Mouse (Mus musculus): ENCODE measurements at regions not wholly inside any gene's neighbourhood (a gene's known extent, or its start where the extent isn't known, plus 50 kb on each side); places are given as distances from the start of the nearest gene placed in this dataset.

- no peak overlapping the region for H3K9ac ChIP-seq (ENCODE audit: low read length)
- H3K4me1 ChIP-seq (ENCODE audit: control insufficient read depth, insufficient read depth, low read length), result no peaks in the 10 kb centered on the region; the same call in 1 of the 2 replicates
- no peak for ATAC-seq (replicated peaks; ENCODE audit: extremely low read depth, insufficient read depth, low FRiP score)
- no peaks in the 10 kb centered on the region for H3K27me3 ChIP-seq (ENCODE audit: control insufficient read depth, insufficient read depth, low read length)
- no peaks in the 10 kb centered on the region for H3K9me3 ChIP-seq (replicated peaks; ENCODE audit: control insufficient read depth, low read length)
- H3K27ac ChIP-seq (ENCODE audit: low read length), result no peak overlapping the region
- no peak overlapping the region for H3K4me3 ChIP-seq (ENCODE audit: low read length)
- H3K36me3 ChIP-seq (ENCODE audit: control insufficient read depth, insufficient read depth), result no peaks in the 10 kb centered on the region
- WGBS, result 70% methylated on average over 7 of the region's 7 CpGs
- H3K4me2 ChIP-seq (ENCODE audit: low read depth, low read length), result no peak overlapping the region
Observed at GRCm38 (mm10) chr6:67186537-67187274, 51.3 kb upstream of the Serbp1 start.

GRCm38 (mm10) chr6:67184662-67185061 lies 53.3 kb upstream of the Serbp1 start:
- Histone ChIP-seq H3K4me2 (ENCODE audit: low read depth, low read length) (no peak overlapping the region), H3K27ac (ENCODE audit: low read length) (no peak overlapping the region), H3K4me1 (ENCODE audit: control insufficient read depth, insufficient read depth, low read length) (no peaks in the 10 kb centered on the region; the same call in 1 of the 2 replicates), H3K36me3 (ENCODE audit: control insufficient read depth, insufficient read depth) (no peaks in the 10 kb centered on the region), H3K9ac (ENCODE audit: low read length) (no peak overlapping the region), H3K4me3 (ENCODE audit: low read length) (no peak overlapping the region), H3K9me3 (replicated peaks; ENCODE audit: control insufficient read depth, low read length) (no peaks in the 10 kb centered on the region), H3K27me3 (ENCODE audit: control insufficient read depth, insufficient read depth, low read length) (no peaks in the 10 kb centered on the region)
- WGBS, result 61% methylated on average over 2 of the region's 2 CpGs
- no peak for ATAC-seq (replicated peaks; ENCODE audit: extremely low read depth, insufficient read depth, low FRiP score)

GRCm38 (mm10) chr6:67183481-67184215 lies 54.3 kb upstream of the Serbp1 start:
- Histone ChIP-seq H3K4me1 (ENCODE audit: control insufficient read depth, insufficient read depth, low read length) (peaks cover 2% of the 10 kb centered on the region), H3K4me2 (ENCODE audit: low read depth, low read length) (no peak overlapping the region), H3K27ac (ENCODE audit: low read length) (no peak overlapping the region), H3K9ac (ENCODE audit: low read length) (no peak overlapping the region), H3K9me3 (replicated peaks; ENCODE audit: control insufficient read depth, low read length) (no peaks in the 10 kb centered on the region), H3K36me3 (ENCODE audit: control insufficient read depth, insufficient read depth) (no peaks in the 10 kb centered on the region), H3K27me3 (ENCODE audit: control insufficient read depth, insufficient read depth, low read length) (no peaks in the 10 kb centered on the region), H3K4me3 (ENCODE audit: low read length) (no peak overlapping the region)
- WGBS, result 72% methylated on average over 15 of the region's 15 CpGs
- no peak for ATAC-seq (replicated peaks; ENCODE audit: extremely low read depth, insufficient read depth, low FRiP score)

GRCm38 (mm10) chr6:67182453-67182852 lies 55.5 kb upstream of the Serbp1 start:
- Histone ChIP-seq H3K4me2 (ENCODE audit: low read depth, low read length) (no peak overlapping the region), H3K27me3 (ENCODE audit: control insufficient read depth, insufficient read depth, low read length) (no peaks in the 10 kb centered on the region), H3K4me1 (ENCODE audit: control insufficient read depth, insufficient read depth, low read length) (peaks cover 7% of the 10 kb centered on the region), H3K4me3 (ENCODE audit: low read length) (no peak overlapping the region), H3K27ac (ENCODE audit: low read length) (no peak overlapping the region), H3K9me3 (replicated peaks; ENCODE audit: control insufficient read depth, low read length) (no peaks in the 10 kb centered on the region), H3K36me3 (ENCODE audit: control insufficient read depth, insufficient read depth) (no peaks in the 10 kb centered on the region), H3K9ac (ENCODE audit: low read length) (no peak overlapping the region)
- 84% methylated on average over 2 of the region's 2 CpGs for WGBS
- ATAC-seq (replicated peaks; ENCODE audit: extremely low read depth, insufficient read depth, low FRiP score), result no peak

GRCm38 (mm10) chr6:67181459-67181858 lies 56.5 kb upstream of the Serbp1 start:
- Histone ChIP-seq H3K9me3 (replicated peaks; ENCODE audit: control insufficient read depth, low read length) (no peaks in the 10 kb centered on the region), H3K4me2 (ENCODE audit: low read depth, low read length) (no peak overlapping the region), H3K4me1 (ENCODE audit: control insufficient read depth, insufficient read depth, low read length) (peaks cover 11% of the 10 kb centered on the region), H3K27me3 (ENCODE audit: control insufficient read depth, insufficient read depth, low read length) (no peaks in the 10 kb centered on the region), H3K4me3 (ENCODE audit: low read length) (no peak overlapping the region), H3K36me3 (ENCODE audit: control insufficient read depth, insufficient read depth) (no peaks in the 10 kb centered on the region), H3K27ac (ENCODE audit: low read length) (no peak overlapping the region), H3K9ac (ENCODE audit: low read length) (no peak overlapping the region)
- ATAC-seq (replicated peaks; ENCODE audit: extremely low read depth, insufficient read depth, low FRiP score), result no peak
- WGBS, result 83% methylated on average over 4 of the region's 4 CpGs

GRCm38 (mm10) chr6:67179416-67179815 lies 58.6 kb upstream of the Serbp1 start:
- Histone ChIP-seq H3K9ac (ENCODE audit: low read length) (no peak overlapping the region), H3K27me3 (ENCODE audit: control insufficient read depth, insufficient read depth, low read length) (no peaks in the 10 kb centered on the region), H3K36me3 (ENCODE audit: control insufficient read depth, insufficient read depth) (no peaks in the 10 kb centered on the region), H3K27ac (ENCODE audit: low read length) (no peak overlapping the region), H3K4me1 (ENCODE audit: control insufficient read depth, insufficient read depth, low read length) (peaks cover 12% of the 10 kb centered on the region), H3K4me2 (ENCODE audit: low read depth, low read length) (no peak overlapping the region), H3K4me3 (ENCODE audit: low read length) (no peak overlapping the region), H3K9me3 (replicated peaks; ENCODE audit: control insufficient read depth, low read length) (no peaks in the 10 kb centered on the region)
- no peak for ATAC-seq (replicated peaks; ENCODE audit: extremely low read depth, insufficient read depth, low FRiP score)
- 76% methylated on average over 7 of the region's 7 CpGs for WGBS

- peak overlapping the region; percentile 54; the same call in 1 of the 2 replicates for H3K27ac ChIP-seq (ENCODE audit: low read length)
- no peak overlapping the region for H3K9ac ChIP-seq (ENCODE audit: low read length)
- 81% methylated on average over 4 of the region's 4 CpGs for WGBS
- H3K4me1 ChIP-seq (ENCODE audit: control insufficient read depth, insufficient read depth, low read length), result peaks cover 12% of the 10 kb centered on the region
- ATAC-seq (replicated peaks; ENCODE audit: extremely low read depth, insufficient read depth, low FRiP score), result no peak
- H3K4me3 ChIP-seq (ENCODE audit: low read length), result no peak overlapping the region
- no peaks in the 10 kb centered on the region for H3K27me3 ChIP-seq (ENCODE audit: control insufficient read depth, insufficient read depth, low read length)
- H3K36me3 ChIP-seq (ENCODE audit: control insufficient read depth, insufficient read depth), result no peaks in the 10 kb centered on the region
- H3K4me2 ChIP-seq (ENCODE audit: low read depth, low read length), result no peak overlapping the region
- no peaks in the 10 kb centered on the region for H3K9me3 ChIP-seq (replicated peaks; ENCODE audit: control insufficient read depth, low read length)
Observed at GRCm38 (mm10) chr6:67178531-67178930, 59.4 kb upstream of the Serbp1 start.

GRCm38 (mm10) chr6:67178101-67178500 lies 59.9 kb upstream of the Serbp1 start:
- H3K4me2 ChIP-seq (ENCODE audit: low read depth, low read length), result no peak overlapping the region
- ATAC-seq (replicated peaks; ENCODE audit: extremely low read depth, insufficient read depth, low FRiP score), result peak; percentile 86
- H3K27ac ChIP-seq (ENCODE audit: low read length), result peak overlapping the region; percentile 54; the same call in 1 of the 2 replicates
- no peaks in the 10 kb centered on the region for H3K27me3 ChIP-seq (ENCODE audit: control insufficient read depth, insufficient read depth, low read length)
- no peak overlapping the region for H3K9ac ChIP-seq (ENCODE audit: low read length)
- WGBS, result 3% methylated on average over 1 of the region's 1 CpGs
- H3K9me3 ChIP-seq (replicated peaks; ENCODE audit: control insufficient read depth, low read length), result no peaks in the 10 kb centered on the region
- peaks cover 12% of the 10 kb centered on the region for H3K4me1 ChIP-seq (ENCODE audit: control insufficient read depth, insufficient read depth, low read length)
- H3K4me3 ChIP-seq (ENCODE audit: low read length), result no peak overlapping the region
- no peaks in the 10 kb centered on the region for H3K36me3 ChIP-seq (ENCODE audit: control insufficient read depth, insufficient read depth)

GRCm38 (mm10) chr6:67170674-67170946 lies 67.4 kb upstream of the Serbp1 start:
- peak overlapping the region; percentile 52 for H3K4me2 ChIP-seq (ENCODE audit: low read depth, low read length)
- 0 out of 2 replicates have a peak, but pooled peaks have one; percentile 39 for ATAC-seq (replicated peaks; ENCODE audit: extremely low read depth, insufficient read depth, low FRiP score)
- H3K4me3 ChIP-seq (ENCODE audit: low read length), result no peak overlapping the region; the same call in 1 of the 2 replicates
- H3K27me3 ChIP-seq (ENCODE audit: control insufficient read depth, insufficient read depth, low read length), result no peaks in the 10 kb centered on the region
- H3K36me3 ChIP-seq (ENCODE audit: control insufficient read depth, insufficient read depth), result no peaks in the 10 kb centered on the region
- WGBS, result 87% methylated on average over 5 of the region's 5 CpGs
- no peak overlapping the region for H3K27ac ChIP-seq (ENCODE audit: low read length)
- H3K9me3 ChIP-seq (replicated peaks; ENCODE audit: control insufficient read depth, low read length), result no peaks in the 10 kb centered on the region
- H3K9ac ChIP-seq (ENCODE audit: low read length), result peak overlapping the region; percentile 26; the same call in 1 of the 2 replicates
- no peaks in the 10 kb centered on the region for H3K4me1 ChIP-seq (ENCODE audit: control insufficient read depth, insufficient read depth, low read length)

Data from heart, embryonic 16.5 days (tissue).